Mouse (Mus musculus) c-Kit-positive CD71-positive TER-119-positive erythroid progenitor cells, embryonic 14.5 days (primary cell): ENCODE measurements at regions not wholly inside any gene's neighbourhood (a gene's known extent, or its start where the extent isn't known, plus 50 kb on each side); places are given as distances from the start of the nearest gene placed in this dataset.

Experiments used
- DNase-seq: peaks from one replicate; pipeline ENCODE4 v3.0.0-alpha.2; 2013; ENCODE audit warnings: low spot score

- no peak for DNase-seq
These were observed 79.6 kb upstream of the Foxn3 start for GRCm38 (mm10) chr12:99643016-99643415.

- no peak for DNase-seq
These were observed 78.9 kb upstream of the Foxn3 start for GRCm38 (mm10) chr12:99642131-99642895.

DNA sequence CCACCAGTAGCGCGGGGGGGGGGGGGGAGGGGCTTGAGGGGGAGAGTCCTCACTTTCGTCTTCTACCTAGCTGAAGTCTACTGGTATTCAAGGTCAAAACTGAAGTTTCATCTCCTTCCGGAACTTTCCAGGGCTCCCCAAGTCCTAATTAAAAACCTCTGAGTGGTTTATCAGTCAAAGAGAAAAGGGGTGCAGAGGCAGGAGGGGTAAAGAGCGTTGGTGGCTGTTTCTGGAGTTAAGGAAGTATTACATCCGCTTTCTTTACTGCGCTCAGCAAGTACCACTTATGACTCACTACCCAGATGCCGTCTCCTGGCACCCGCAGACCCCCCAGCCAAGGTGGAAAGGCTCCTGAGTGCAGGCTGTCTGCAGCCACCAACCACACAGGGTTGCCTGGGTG lies 77.9 kb upstream of the Foxn3 start:
- no peak for DNase-seq

- no peak for DNase-seq
These were observed 77.1 kb upstream of the Foxn3 start for GRCm38 (mm10) chr12:99640214-99641151.

DNA sequence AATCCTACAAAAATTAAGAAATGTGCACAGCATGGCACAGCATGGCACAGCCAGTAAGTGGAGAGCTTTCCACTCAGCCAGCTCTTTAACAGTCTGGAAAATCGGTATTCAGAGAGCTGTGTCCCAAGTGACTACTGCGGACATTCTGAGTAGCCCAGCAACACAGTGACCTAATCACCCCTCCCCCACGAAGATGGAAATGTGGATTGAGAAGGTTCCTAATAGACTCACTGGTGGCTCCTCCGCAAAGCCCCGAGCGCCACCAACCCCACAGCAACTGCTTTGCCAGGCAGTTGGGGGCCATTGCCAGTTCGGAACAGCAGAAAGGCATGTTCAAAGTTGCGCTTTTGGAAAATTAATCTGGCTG lies 76.4 kb upstream of the Foxn3 start:
- DNase-seq, result no peak

GRCm38 (mm10) chr12:99639118-99639517 lies 75.7 kb upstream of the Foxn3 start:
- no peak for DNase-seq

DNA sequence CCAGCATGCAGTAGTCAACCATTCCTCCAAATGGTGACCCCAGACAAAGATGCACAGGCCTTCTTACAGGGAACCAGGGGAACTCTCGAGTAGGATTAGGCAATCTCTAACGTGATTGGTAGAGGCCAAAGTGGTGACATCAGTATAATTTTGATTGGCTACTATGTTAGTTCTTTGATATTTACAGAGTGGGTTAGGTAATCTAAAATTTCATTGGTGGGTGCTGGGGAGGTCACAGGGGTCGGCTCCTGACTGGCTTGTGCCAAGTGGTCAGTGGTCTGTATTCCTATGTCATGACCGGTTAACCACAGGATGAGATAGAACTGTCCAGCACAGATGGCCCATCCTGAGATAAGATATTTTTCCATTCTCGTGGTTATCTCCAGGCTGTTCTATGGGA lies 74.6 kb upstream of the Foxn3 start:
- no peak for DNase-seq

DNA sequence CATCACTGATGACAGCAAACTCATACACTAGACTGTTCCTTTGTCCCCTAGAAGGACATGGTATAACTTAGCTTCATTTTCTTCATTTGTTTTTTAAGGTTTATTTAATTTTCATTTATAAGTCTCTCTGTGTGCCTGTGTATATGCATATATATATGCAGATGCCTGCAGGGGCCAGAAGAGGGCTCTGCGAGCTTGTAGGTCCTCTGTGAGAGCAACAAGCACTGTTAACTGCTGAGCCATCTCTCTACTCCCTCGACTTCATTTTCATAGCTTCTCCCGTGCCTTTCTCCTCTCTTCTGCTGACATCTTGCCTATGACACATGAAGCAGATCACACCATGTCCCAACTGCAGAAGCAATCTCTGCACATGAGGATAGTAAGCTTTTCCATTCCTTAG lies 72.9 kb upstream of the Foxn3 start:
- DNase-seq, result no peak

- DNase-seq, result no peak
These were observed 72.0 kb upstream of the Foxn3 start for GRCm38 (mm10) chr12:99635361-99635760.

- no peak for DNase-seq
These were observed 71.3 kb upstream of the Foxn3 start for GRCm38 (mm10) chr12:99634726-99635125.

- no peak for DNase-seq
These were observed 70.3 kb upstream of the Foxn3 start for GRCm38 (mm10) chr12:99633678-99634077.

DNA sequence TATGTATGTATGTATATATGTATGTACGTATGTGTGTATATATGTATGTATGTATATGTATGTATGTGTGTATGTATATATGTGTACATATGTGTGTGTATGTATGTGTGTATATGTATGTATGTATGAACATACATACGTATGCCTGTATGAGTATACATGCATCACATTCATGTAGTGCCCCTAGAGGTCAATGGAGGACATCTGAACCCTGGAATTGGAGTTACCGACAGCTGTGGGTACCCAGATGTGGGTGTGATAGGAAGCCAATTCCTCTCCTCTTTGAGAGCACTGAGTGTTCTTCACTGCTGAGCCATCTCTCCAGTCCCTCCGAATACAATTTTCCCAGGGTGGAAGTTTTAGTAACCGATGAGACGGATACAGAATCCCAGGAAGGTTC lies 69.6 kb upstream of the Foxn3 start:
- no peak for DNase-seq

DNA sequence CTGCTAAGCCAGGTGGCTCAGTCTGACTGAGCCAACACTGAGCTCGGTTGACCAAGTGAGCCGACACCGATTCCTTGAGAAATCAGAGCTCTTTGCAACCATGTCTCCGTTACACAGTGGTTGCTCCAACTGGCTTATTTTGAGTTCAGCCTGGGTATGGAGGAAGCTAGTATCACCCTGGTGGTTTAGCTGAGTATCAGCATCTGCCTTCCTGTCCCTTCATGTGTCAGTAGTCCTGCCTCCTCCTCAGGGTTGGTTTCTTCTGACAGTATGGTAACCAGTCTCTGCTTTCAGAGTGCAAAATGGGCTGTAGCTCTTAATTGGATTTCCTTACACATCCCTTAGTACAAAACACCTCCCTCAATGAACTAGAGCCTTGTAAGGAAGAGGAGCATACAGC lies 66.2 kb upstream of the Foxn3 start:
- no peak for DNase-seq

DNA sequence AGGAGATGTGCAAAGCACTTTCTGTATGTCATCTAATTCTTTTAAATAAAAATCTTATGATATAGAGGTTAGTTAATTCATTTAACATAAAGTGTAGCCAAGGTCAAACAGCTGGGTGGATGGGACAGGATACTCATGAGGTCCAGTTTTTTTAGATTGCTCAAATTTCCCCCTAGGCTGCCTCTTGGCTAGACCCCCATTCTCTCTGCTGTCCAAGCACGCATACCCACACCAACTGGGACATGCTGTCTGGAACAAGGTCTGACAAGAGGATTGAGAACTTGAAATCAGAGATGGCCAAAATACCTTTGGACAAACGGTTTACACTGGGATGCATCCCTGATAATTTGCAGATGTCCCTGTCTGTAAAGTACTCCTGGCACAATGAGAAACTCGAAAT lies 65.0 kb upstream of the Foxn3 start:
- no peak for DNase-seq

DNA sequence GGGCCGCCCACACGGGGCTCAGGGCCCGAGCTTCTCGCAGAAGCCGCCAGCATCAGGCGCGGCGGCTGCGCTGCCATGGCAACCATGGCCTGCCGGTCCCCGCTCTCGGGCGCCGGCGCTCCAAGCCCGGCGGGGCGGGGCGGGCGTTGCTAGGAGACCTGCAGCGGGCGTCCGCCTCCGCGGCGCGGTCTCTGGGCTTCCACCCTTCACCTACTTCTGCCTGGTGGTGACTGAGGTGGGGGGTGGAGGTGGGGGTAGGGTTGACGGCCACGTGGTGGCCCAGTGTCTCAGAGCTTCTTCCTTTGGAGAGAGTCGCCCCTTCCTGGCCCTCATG lies 64.5 kb upstream of the Foxn3 start:
- peak; percentile 37 for DNase-seq

- DNase-seq, result no peak
These were observed 64.0 kb upstream of the Foxn3 start for GRCm38 (mm10) chr12:99627201-99627897.

- no peak for DNase-seq
These were observed 62.8 kb upstream of the Foxn3 start for GRCm38 (mm10) chr12:99626147-99626546.

GRCm38 (mm10) chr12:99625094-99625493 lies 61.7 kb upstream of the Foxn3 start:
- no peak for DNase-seq

- no peak for DNase-seq
These were observed 58.9 kb upstream of the Foxn3 start for GRCm38 (mm10) chr12:99622238-99622637.

DNA sequence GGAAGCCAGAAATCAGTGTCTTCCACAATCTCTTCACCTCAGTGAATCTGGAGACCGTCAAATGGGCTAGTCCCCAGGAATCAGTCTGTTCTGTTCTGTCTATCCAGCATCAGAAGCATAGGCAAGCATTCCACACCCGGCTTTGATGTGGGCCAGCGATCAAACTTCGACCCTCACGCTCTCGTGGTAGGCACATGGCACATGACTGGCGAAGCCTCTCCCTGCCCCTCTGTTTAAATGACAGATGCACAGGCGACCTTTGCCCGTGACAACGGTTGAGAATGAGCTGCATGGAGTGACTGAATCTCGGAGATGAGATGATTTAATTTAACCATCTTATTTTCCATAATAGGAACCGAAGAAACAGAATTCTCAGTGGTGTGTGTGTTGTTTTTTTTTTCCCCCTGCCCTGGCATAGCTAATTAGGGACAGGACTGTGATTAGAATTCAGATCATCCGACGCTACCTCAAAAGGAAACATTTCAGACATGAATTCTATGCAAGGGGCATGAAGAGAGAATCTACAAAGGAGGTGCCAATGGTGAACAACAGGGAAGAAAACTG lies 53.9 kb upstream of the Foxn3 start:
- no peak for DNase-seq

DNA sequence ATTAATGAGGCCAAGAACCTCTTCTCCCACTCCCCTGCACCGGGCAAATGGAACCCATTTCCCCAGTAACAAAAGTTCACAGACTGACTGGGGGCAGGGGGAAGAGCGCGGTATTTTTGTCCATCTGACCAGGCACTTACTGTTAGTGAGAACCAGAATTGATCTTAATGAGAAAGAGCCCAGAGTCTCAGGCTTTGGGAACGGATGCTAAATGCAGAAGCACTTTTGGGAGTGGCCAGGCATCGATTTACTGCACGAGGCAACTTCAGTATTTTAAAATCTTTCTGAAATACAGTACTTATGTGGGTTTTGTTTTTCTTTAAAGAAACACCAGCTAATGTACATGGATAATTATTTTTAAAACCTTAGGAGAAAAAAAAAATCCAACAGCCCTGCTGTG lies 51.0 kb upstream of the Foxn3 start:
- DNase-seq, result no peak
